Mouse (Mus musculus): ENCODE measurements at regions not wholly inside any gene's neighbourhood (a gene's known extent, or its start where the extent isn't known, plus 50 kb on each side); places are given as distances from the start of the nearest gene placed in this dataset.

GRCm38 (mm10) chr12:106128944-106129724 is 119.1 kb downstream of the Vrk1 start:
- no peak for DNase-seq (ENCODE audit: low spot score in 2 of 2)

- no peak for DNase-seq (ENCODE audit: low spot score in 2 of 2)
Observed at GRCm38 (mm10) chr12:106130071-106130676, 120.1 kb downstream of the Vrk1 start.

GRCm38 (mm10) chr12:106132715-106133114 is 122.7 kb downstream of the Vrk1 start:
- no peak for DNase-seq (ENCODE audit: low spot score in 2 of 2)

GRCm38 (mm10) chr12:106138466-106138865 is 128.4 kb downstream of the Vrk1 start:
- DNase-seq (ENCODE audit: low spot score in 2 of 2): no peak

- DNase-seq (ENCODE audit: low spot score in 2 of 2): no peak
Observed at GRCm38 (mm10) chr12:106139491-106139890, 129.5 kb downstream of the Vrk1 start.

- no peak for DNase-seq (ENCODE audit: low spot score in 2 of 2)
Observed at GRCm38 (mm10) chr12:106139927-106140326, 129.9 kb downstream of the Vrk1 start.

GRCm38 (mm10) chr12:106140671-106141070 is 130.6 kb downstream of the Vrk1 start:
- no peak for DNase-seq (ENCODE audit: low spot score in 2 of 2)

GRCm38 (mm10) chr12:106143548-106143947 is 133.5 kb downstream of the Vrk1 start:
- DNase-seq (ENCODE audit: low spot score in 2 of 2): no peak

- DNase-seq (ENCODE audit: low spot score in 2 of 2): no peak
Observed at GRCm38 (mm10) chr12:106156837-106157236, 146.8 kb downstream of the Vrk1 start.

- DNase-seq (ENCODE audit: low spot score in 2 of 2): no peak
Observed at GRCm38 (mm10) chr12:106157827-106158226, 147.8 kb downstream of the Vrk1 start.

GRCm38 (mm10) chr12:106158620-106159019 is 148.6 kb downstream of the Vrk1 start:
- no peak for DNase-seq (ENCODE audit: low spot score in 2 of 2)

GRCm38 (mm10) chr12:106171301-106171700 is 161.3 kb downstream of the Vrk1 start:
- DNase-seq (ENCODE audit: low spot score in 2 of 2): no peak

- no peak for DNase-seq (ENCODE audit: low spot score in 2 of 2)
Observed at GRCm38 (mm10) chr12:106173211-106173610, 163.2 kb downstream of the Vrk1 start.

- no peak for DNase-seq (ENCODE audit: low spot score in 2 of 2)
Observed at GRCm38 (mm10) chr12:106174070-106174980, 164.3 kb downstream of the Vrk1 start.

- DNase-seq (ENCODE audit: low spot score in 2 of 2): no peak
Observed at GRCm38 (mm10) chr12:106174981-106175700, 165.1 kb downstream of the Vrk1 start.

- no peak for DNase-seq (ENCODE audit: low spot score in 2 of 2)
Observed at GRCm38 (mm10) chr12:106177302-106177701, 167.3 kb downstream of the Vrk1 start.

- DNase-seq (ENCODE audit: low spot score in 2 of 2): no peak
Observed at GRCm38 (mm10) chr12:106177861-106178260, 167.8 kb downstream of the Vrk1 start.

- DNase-seq (ENCODE audit: low spot score in 2 of 2): no peak
Observed at GRCm38 (mm10) chr12:106178688-106179205, 168.7 kb downstream of the Vrk1 start.

- no peak for DNase-seq (ENCODE audit: low spot score in 2 of 2)
Observed at GRCm38 (mm10) chr12:106182923-106183322, 172.9 kb downstream of the Vrk1 start.

GRCm38 (mm10) chr12:106183973-106184372 is 173.9 kb downstream of the Vrk1 start:
- no peak for DNase-seq (ENCODE audit: low spot score in 2 of 2)

GRCm38 (mm10) chr12:106185398-106186077 is 175.5 kb downstream of the Vrk1 start:
- DNase-seq (ENCODE audit: low spot score in 2 of 2): no peak
